24 mouse cellular contexts compared by ENCODE assay signal in genomic region chr11:99115940-99116339, GRCm38 (mm10). TPM values are rescaled to one million over a fixed set of nuclear protein-coding genes. Genes with fewer than 3 reads are reported as not detected.
DNase-seq lines count a peak whose midpoint lies in the region; ATAC-seq lines count a peak whose summit lies in the region.
"Had no signal": no experiment of that assay in that cellular context is flagged by ENCODE, and none has a peak within 500 bp of the region (broad histone marks: within the 10 kb centered on the region; RNA-seq: fewer than 3 reads in every experiment).

No protein-coding gene starts in this region.

- peak overlapping the region; percentile 57; the same call in 1 of the 2 replicates for H3K27ac ChIP-seq in stomach, embryonic 15.5 days
- H3K27ac ChIP-seq: heart, adult 2 months; heart, embryonic 13.5 days; hindbrain, postnatal 0 days; kidney, embryonic 15.5 days; midbrain, embryonic 13.5 days; neural tube, embryonic 12.5 days had no signal

- H3K4me1 ChIP-seq in stomach, embryonic 15.5 days: peaks cover 12% of the 10 kb centered on the region

- peak; percentile 72 for DNase-seq in CD4-positive helper T cell, adult 2 months (ENCODE audit: low read depth, low spot score)
- peak; percentile 50 to 53 for DNase-seq in CD8-positive naive resting alpha-beta T cell, adult 2 months (ENCODE audit: low read depth in 2 of 2, low spot score in 2 of 2)
- no peak for DNase-seq in adrenal gland, postnatal 10 days
- DNase-seq in left cerebral cortex, adult 11 months (ENCODE audit: low spot score): no peak
- no peak for DNase-seq in adrenal gland, postnatal 14 days
- DNase-seq: cerebellum, adult 11-12 months; cerebellum, postnatal 10 days; forebrain, postnatal 0 days; gastrocnemius, postnatal 36 days; heart, adult 2 months; heart, postnatal 14 days; kidney, adult 11 months; lung, adult 18-20 months; lung, postnatal 10 days; right cerebral cortex, postnatal 4 days had no signal

- WGBS in stomach, embryonic 15.5 days: 69% methylated on average over 6 of the region's 6 CpGs

- no peaks in the 10 kb centered on the region for H3K36me3 ChIP-seq in stomach, embryonic 15.5 days
- H3K36me3 ChIP-seq: heart, embryonic 13.5 days; kidney, embryonic 15.5 days; midbrain, embryonic 13.5 days; neural tube, embryonic 12.5 days had no signal

- no peaks in the 10 kb centered on the region for H3K27me3 ChIP-seq in stomach, embryonic 15.5 days (replicated peaks)
- H3K27me3 ChIP-seq: heart, embryonic 13.5 days; kidney, embryonic 15.5 days; midbrain, embryonic 13.5 days; neural tube, embryonic 12.5 days had no signal

- no peak overlapping the region for H3K4me2 ChIP-seq in stomach, embryonic 15.5 days
- H3K4me2 ChIP-seq: heart, embryonic 13.5 days; kidney, embryonic 15.5 days; midbrain, embryonic 13.5 days; neural tube, embryonic 12.5 days had no signal

- peak; percentile 74 for ATAC-seq in inflammation-experienced regulatory T-cells, adult 6 months
- ATAC-seq in stomach, embryonic 15.5 days (ENCODE audit: insufficient read depth, low FRiP score, low read depth): no peak
- ATAC-seq: forebrain, postnatal 0 days; hindbrain, postnatal 0 days; midbrain, embryonic 13.5 days had no signal

- H3K9ac ChIP-seq in stomach, embryonic 15.5 days: no peak overlapping the region
- H3K9ac ChIP-seq: forebrain, postnatal 0 days; heart, embryonic 13.5 days; kidney, embryonic 15.5 days; midbrain, embryonic 13.5 days; neural tube, embryonic 12.5 days had no signal

- no peaks in the 10 kb centered on the region for H3K9me3 ChIP-seq in stomach, embryonic 15.5 days
- H3K9me3 ChIP-seq: neural tube, embryonic 12.5 days had no signal

- no peak overlapping the region for H3K4me3 ChIP-seq in stomach, embryonic 15.5 days (replicated peaks)
- H3K4me3 ChIP-seq: heart, adult 2 months; heart, embryonic 13.5 days; kidney, embryonic 15.5 days; midbrain, embryonic 13.5 days; neural tube, embryonic 12.5 days had no signal

RNA-seq across cellular contexts. Expression of gene Tns4, which starts 26.8 kb away (rescaled TPM):
- polyA plus RNA-seq in inflammation-experienced regulatory T-cells, adult 6 months (2017; shearing (Covaris generic)): under 1 TPM; 0.30 to 0.58 (median 0.51) TPM
- 1.4 and 1.5 TPM in 2 replicates for polyA plus RNA-seq in stomach, embryonic 15.5 days (2015; fragmentation: Nextera tagmentation; extraction: Ambion mirVana)
- under 1 TPM; 0.12 to 0.51 TPM for total RNA-seq in adrenal gland, postnatal 10 days (2021)
- 0.52 and 0.90 TPM in 2 replicates for total RNA-seq in adrenal gland, postnatal 14 days (2021)
- total RNA-seq: gastrocnemius, postnatal 36 days had no signal
- polyA plus RNA-seq: forebrain, postnatal 0 days had no signal

RNA-seq across cellular contexts. Expression of gene Ccr7, which starts 38.9 kb away (rescaled TPM):
- 100 to 1,000 TPM in 2 of 3 experiments, 10 to 100 TPM in 1; 16.6 to 295 (median 286) TPM for polyA plus RNA-seq in inflammation-experienced regulatory T-cells, adult 6 months (2017; shearing (Covaris generic))
- 0.21 and 0.27 TPM in 2 replicates for polyA plus RNA-seq in stomach, embryonic 15.5 days (2015; fragmentation: Nextera tagmentation; extraction: Ambion mirVana)
- total RNA-seq in adrenal gland, postnatal 10 days (2021): 1 to 10 TPM; 3.6 to 3.7 TPM
- 0.48 and 10.5 TPM in 2 replicates for total RNA-seq in adrenal gland, postnatal 14 days (2021)
- total RNA-seq: gastrocnemius, postnatal 36 days; hindbrain, postnatal 0 days; layer of hippocampus, postnatal 10 days; left cerebral cortex, postnatal 10 days had no signal
- polyA plus RNA-seq: hindbrain, postnatal 0 days; midbrain, embryonic 13.5 days had no signal

Comparison
In these comparisons a context has a peak if more than half of its experiments do, and no peak if none do; other contexts are left out.
1. DNase-seq: peak in CD4-positive helper T cell, adult 2 months (single experiment) and CD8-positive naive resting alpha-beta T cell, adult 2 months (2 of 2); none in adrenal gland, postnatal 10 days (single experiment), left cerebral cortex, adult 11 months (single experiment) and adrenal gland, postnatal 14 days (single experiment).